Mouse (Mus musculus) E14TG2a.4 (cell line): ENCODE data around the gene Cflar.

Source experiments
- CTCF ChIP-seq: conservative IDR thresholded peaks from 2 replicates; pipeline ENCODE4 v1.5.1; 2014; ENCODE audit warnings: low read length
- NANOG ChIP-seq: IDR thresholded peaks from 2 replicates; pipeline ENCODE4 v1.6.1; 2014; ENCODE audit warnings: borderline replicate concordance, low read length, mixed read lengths
- POU5F1 ChIP-seq: IDR thresholded peaks from 2 replicates; pipeline ENCODE4 v1.6.1; 2014; ENCODE audit warnings: low read length, borderline replicate concordance

- TF ChIP-seq CTCF, result no peak
- no peak for TF ChIP-seq NANOG
- no peak for TF ChIP-seq POU5F1
Measured at GRCm38 (mm10) chr1:58712076-58713061, 1.1 kb downstream of the Cflar start.
